Mouse (Mus musculus): ENCODE results near the gene C4b. TPM values are rescaled to one million over a fixed set of nuclear protein-coding genes. Genes with fewer than 3 reads are reported as not detected.
"Not testable (repeated sequence)": the region's sequence is repeated elsewhere in the genome, so short reads cannot be mapped to it uniquely, and the experiment has no call there.

Gene C4b
- total RNA-seq, 2 experiments from 2014 or later, result 140 to 152 TPM

DNA sequence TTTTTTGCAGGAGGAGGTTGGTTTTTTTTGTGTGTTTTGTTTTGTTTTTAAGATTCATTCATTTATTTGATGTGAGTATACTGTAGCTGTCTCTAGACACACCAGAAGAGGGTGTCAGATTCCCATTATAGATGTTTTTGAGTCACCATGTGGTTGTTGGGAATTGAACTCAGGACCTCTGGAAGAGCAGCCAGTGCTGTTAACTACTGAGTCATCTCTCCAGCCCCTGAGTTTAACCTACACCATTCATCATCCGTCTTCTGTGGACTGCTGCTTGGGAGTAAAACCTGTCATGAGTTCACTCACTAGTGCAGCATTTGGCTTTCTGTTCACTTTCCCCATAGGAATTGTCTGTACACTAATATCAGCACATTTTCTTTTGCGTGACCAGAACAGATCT lies 37.2 kb downstream of the C4b start:
- not testable (repeated sequence) for DNase-seq

DNA sequence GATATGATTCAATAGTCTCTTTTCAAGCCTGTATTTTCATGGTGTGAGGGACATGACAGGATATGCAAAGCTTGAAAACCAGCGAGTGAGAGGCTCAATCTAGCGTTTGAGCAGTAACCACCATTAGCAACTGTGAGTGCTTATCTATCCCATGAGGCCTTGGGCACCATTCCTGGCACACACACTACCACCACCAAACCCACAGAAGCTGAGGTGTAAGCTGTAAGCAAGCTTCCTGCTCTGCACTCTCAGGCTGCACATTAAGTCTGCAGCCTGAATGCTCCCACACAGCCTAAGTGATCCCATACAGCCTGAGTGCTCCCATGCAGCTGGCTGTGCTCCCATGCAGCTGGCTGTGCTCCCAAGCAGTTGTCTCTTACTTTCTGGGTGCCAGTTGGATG lies 43.0 kb downstream of the C4b start:
- no peak for DNase-seq

DNA sequence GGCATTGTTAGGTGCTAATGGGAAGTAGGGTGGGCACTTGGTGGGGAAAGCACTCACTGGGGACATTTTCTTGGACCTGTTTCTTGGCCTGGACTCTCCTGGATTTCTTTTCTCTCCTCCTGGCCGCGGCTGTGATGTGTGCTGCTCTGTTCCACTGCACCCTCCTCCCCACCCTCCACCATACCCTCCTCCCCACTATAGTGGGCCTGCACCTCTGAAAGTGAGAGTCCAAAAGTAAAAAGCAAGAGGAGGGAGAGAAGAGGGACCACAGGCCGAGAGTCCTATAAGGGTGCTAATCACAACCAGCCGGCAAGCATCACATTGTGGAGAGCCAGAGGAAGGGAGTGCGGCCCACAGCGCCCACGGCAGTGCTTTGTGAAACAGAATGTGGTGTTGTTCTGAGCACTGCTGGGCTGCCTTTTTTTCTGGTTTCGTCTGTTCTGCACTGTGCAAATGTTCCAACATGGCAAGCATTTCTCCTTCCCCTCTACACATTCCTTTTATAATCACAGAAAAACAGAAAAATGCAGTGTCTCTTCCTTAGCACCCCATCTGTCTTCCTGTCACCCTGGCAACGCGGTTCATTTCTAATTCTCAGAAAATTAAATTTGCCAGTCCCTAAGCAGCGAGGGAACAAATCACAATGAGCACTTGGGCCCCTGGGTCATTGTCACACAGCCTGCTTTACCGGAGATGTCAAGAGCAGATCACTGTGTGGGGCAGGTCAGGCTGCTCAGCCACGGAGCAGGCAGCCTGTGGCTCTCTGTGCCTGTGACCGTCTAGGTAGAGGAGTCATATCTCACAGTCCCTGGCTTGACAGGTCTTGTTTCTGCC lies 43.9 kb downstream of the C4b start:
- DNase-seq, result no peak

DNA sequence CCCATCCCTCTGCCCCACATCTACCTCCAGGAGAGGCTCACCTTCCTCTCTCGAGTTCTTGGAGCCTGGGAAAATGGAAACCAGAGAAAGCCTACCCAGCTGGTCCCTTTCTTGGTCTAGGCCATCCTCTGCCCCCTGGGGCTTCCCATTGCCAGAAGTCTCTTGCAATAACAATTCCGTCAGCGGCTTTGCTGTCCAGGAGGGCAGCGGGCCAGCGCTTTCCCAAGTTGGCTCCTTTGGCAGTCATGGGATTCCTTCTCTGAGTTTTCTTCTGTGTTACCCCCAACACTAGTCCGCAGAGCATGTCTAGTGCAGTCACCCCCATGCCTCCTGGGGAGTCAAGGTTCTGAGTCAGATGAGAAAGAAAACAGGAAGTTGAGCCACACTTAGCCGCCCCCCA lies 50.8 kb downstream of the C4b start:
- peak; percentile 52 to 75 for DNase-seq

DNA sequence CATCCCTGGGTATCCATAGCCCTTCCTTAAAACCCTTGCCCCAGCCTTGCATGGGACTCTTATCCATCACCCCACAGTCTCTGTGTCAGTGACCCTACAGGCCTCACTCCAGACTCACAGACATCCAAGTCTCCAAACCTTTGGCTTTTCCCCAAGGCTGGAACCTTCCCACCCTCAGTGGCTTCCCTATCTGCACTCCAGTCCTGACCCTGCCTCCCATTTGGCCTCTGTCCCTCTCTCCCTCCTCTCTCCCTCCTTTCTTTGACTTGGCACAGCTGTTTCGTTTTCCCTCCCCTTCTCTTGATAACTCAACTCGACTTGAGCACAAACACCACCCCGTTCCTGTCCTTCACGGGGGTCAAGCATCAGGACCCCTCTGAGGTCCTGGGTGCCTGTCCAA lies 53.2 kb downstream of the C4b start:
- peak in 1 of 2 experiments; percentile 47 for DNase-seq

DNA sequence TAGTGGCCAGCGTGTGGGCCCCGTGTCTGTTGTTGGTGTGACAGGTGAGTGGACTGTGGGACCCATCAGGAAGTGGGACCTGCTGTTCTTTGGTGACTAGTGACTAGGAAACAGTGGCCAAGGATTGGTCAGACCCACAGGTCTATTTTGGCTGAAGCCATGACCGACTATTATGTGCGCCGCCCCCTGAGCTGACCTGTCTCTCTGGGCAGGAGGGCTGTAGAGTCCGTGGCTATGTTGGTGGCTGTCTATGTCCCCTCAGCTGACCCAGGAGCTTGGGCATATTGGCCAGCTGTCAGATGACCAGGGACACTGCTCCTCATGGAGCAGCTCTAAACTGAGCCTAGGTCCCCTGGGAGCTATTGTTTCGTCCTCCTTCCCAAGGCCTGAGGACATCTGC lies 54.8 kb downstream of the C4b start:
- DNase-seq, result no peak

DNA sequence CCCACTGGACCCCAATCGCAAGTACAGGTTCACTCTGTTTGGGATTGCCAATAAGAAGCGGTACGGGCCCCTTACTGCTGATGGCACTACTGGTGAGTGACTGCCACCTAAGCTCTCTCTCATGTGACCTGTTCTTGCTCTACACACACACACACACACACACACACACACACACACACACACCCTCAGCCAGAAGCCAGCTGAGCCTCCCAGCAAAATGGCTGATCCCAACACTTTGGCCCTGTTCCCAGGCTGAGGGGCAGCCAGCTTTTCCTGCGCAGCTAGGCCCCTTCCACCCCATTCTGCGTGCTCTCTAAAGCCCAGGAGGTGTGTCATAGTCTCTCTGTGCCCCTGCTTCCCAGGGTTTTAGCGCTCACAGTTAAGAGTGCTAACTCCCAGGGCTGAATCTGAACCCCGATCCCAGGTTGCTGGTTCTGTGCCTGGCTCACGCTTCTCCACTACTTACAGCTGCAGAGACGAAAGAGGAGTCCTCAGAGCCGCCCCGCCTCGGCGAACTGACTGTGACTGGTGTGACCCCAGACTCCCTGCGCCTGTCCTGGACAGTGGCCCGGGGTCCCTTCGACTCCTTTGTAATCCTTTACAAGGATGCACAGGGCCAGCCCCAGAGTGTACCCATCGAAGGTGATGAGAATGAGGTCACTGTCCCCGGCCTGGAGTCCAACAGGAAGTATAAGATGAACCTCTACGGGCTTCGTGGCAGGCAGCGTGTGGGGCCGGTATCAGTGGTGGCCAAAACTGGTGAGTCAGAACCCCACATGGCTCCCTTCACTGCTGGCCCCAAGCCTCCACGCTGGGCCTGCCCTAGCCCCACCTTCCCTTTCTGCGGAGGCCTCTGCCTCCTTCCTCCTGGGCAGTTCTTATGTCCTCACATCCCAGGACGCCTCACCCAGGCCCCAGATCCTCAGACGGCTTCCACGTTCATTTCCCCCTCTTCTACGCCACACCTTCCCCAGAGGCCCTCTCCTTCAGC lies 58.3 kb downstream of the C4b start:
- peak in 1 of 2 experiments; percentile 46 for DNase-seq

DNA sequence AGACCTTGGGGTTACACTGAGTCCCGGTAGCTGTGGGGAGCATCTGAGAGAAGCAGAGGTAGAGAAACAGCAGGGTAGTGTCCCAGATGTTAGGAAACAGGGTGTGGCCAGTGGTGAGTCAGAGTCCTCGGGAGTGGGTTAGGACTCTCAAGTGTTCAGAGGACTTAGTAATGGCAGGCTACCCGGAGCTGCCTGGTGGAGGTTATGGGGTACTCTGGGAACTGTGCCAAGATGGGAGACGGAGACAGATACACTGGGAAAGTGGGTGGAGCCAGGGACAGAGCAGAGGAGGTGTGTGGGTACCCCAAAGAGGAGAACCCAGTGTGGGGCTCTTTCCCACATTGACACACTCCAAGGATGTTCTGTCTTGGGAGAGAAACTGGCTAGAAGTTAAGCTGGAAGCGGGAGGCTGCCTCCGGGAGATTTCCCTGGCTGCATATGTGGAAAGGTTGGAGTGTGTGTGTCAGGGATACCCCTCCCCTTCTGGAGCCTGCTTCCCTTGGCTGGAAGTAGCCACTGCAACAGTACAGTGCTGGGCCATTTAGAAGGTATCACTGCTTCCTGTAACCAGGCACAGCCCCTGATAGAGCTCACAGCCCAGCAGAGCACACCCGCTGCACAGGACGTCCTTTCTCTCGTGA lies 59.3 kb downstream of the C4b start:
- peak in 1 of 2 experiments; percentile 48 for DNase-seq

DNA sequence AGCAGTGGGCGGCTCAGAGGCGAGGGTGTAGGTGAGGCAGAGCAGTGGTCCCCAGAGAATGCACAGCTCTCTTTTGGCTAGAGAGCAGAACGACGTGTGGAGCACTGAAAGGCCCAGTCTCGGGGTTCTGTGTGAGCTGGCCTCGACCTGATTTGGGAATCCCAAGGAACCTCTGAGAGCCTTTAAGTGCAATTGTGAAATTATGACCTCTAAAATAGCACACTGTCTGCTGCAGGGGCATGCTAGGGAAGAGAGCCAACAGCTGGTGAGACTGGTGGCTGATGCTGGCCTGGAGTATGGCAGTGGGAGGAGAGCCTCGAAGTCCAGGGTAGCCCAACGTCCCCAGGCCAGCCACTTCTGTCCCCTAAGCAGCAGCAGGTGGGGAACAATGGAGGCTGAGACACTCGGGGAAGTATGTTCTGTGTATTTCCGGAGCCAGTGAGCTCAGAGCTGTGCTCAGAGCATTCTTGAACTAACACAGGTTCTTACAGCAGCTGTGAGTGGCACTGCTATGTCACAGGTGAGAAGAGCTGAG lies 59.9 kb downstream of the C4b start:
- peak in 1 of 2 experiments; percentile 33 for DNase-seq

DNA sequence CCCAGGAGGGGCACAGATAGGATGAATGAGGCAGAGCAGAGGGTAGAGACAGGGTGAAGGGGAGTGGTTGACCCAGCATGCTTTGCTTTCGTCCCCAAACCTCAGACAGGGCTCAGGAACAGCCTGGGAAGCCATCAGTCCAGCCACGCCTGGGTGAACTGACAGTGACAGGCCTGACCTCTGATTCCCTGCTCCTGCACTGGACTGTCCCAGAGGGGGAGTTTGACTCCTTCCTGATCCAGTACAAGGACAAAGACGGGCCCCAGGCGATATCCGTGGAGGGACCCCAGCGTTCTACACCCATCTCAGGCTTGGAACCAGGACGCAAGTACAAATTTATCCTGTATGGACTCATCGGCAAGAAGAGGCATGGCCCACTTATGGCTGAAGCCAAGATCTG lies 60.5 kb downstream of the C4b start:
- no peak for DNase-seq

DNA sequence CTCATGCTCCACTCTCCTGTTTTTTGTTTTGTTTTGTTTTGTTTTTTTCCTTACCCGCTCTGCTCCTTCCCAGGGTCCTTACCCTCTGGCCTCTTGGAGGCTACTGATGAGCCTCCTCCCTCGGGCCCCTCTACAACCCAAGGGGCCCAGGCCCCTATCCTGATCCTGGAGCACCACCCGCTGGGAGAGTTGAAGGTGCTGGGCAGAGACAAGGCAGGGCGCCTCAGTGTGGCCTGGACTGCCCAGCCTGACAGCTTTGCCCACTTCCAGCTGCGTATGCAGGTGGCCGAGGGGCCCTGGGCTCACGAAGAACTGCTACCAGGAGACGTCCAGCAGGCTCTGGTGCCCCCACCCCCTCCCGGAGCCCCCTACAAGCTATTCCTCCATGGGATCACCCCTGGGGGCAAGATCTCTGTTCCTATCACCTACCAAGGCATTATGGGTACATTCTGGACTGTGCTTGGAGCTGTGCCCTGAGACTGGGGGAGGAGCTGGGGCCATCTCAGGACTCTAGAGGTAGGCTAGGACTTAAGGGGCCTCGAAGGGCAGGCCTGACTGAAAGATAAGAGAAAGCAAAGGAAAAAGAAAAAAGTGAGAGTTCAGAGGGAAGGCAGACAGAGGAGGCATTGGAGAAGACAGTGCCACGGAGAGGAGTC lies 61.7 kb downstream of the C4b start:
- DNase-seq, result peak; percentile 33 to 61

DNA sequence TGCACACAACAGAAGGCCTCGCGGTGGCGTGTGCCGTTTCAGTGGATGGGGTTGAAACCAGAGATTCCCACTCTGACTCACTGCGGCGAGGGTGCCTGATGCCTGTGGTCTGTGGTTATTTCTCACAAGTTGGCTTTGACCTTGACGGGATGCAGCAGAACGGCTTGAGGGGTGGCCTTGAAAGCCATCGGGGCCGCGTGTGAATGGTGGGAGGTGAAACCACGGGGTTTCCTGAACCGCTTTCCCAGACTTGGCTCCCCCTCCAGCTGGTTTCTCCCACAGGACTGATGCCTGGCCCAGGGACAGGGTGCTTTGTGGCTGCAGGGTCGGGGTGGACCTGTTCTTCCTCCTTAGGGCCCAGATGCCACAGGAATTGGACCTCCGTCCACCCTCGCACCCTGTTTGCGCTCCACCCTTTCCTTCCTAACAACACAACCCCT lies 62.5 kb downstream of the C4b start:
- peak; percentile 79 to 80 for DNase-seq

DNA sequence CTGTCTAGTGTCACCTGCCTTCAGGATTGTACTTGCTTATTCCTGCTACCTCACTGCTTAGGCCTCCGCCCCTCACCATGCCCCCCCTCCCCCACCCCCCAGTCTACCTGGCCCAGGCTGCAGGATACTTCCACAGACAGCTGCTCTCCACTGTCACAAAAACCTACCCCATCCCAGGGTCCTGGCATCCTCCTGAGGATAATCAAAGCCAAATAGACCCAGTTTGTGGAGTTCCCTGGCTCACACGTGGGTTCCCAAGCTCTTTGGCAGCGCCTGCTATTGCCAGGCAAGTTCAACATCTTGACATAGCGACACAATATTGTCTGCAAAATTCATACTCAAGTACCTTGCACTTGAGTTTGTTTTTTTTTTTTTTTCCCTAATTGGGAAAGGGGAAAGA lies 63.1 kb downstream of the C4b start:
- no peak for DNase-seq

DNA sequence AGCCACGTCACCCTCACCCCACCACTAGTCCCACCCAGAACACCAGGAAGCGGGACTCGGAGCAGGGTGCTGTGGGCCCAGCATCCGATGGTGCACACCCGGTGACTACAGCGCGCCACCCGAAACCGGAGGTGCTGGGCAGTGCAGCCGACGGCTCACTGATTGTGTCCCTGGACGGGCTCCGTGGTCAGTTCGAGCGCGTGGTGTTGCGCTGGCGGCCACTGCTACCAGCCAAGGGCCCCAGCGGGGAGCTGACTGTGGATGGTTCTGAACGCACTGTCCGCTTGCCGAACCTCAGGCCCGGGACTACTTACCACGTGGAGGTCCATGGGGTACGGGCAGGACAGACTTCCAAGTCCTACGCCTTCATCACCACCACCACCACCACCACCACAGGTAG lies 63.5 kb downstream of the C4b start:
- DNase-seq, result no peak

Small RNAs within 50 kb of the gene (microRNA-seq; reads per million reads assigned to microRNA genes)
- gene Gm27471, result not detected

Other genes with a start within 250 kb of the C4b start
- not detected for gene Btnl6, start 226.5 kb downstream of the C4b start, total RNA-seq (2021)
- 10 to 100 TPM; 20.1 to 37.0 TPM for gene Notch4, start 179.6 kb downstream of the C4b start, total RNA-seq (2021)
- gene Gpsm3, start 154.1 kb downstream of the C4b start, total RNA-seq (2021), result 1 to 10 TPM; 5.2 to 6.2 TPM
- gene Pbx2, start 152.6 kb downstream of the C4b start, total RNA-seq (2021), result 10 to 100 TPM; 34.7 to 41.4 TPM
- under 1 TPM; 0.82 to 0.99 TPM for gene Ager, start 146.0 kb downstream of the C4b start, total RNA-seq (2021)
- 10 to 100 TPM; 67.7 to 86.5 TPM for gene Rnf5, start 140.2 kb downstream of the C4b start, total RNA-seq (2021)
- gene Agpat1, start 139.6 kb downstream of the C4b start, total RNA-seq (2021), result 100 to 1,000 TPM in 1 of 2 experiments, 10 to 100 TPM in 1; 99.4 to 109 TPM
- gene Egfl8, start 127.9 kb downstream of the C4b start, total RNA-seq (2021), result 1 to 10 TPM; 2.9 to 4.6 TPM
- 10 to 100 TPM; 57.8 to 70.0 TPM for gene Ppt2, start 115.4 kb downstream of the C4b start, total RNA-seq (2021)
- gene Prrt1, start 114.3 kb downstream of the C4b start, total RNA-seq (2021), result 10 to 100 TPM in 1 of 2 experiments, 1 to 10 TPM in 1; 5.0 to 14.3 TPM
- 10 to 100 TPM; 12.7 to 15.8 TPM for gene Fkbpl, start 99.1 kb downstream of the C4b start, total RNA-seq (2021)
- 10 to 100 TPM; 45.7 to 58.8 TPM for gene Atf6b, start 96.7 kb downstream of the C4b start, total RNA-seq (2021)
- gene Tnxb, start 73.3 kb downstream of the C4b start, total RNA-seq (2021), result 10 to 100 TPM; 26.9 to 34.3 TPM
- 1,000 to 10,000 TPM; 6,006 to 9,312 TPM for gene Cyp21a1, start 60.7 kb upstream of the C4b start, total RNA-seq (2021)
- 10 to 100 TPM; 35.8 to 57.5 TPM for gene Stk19, start 93.1 kb upstream of the C4b start, total RNA-seq (2021)
- 10 to 100 TPM; 66.9 to 67.3 TPM for gene Dxo, start 93.1 kb upstream of the C4b start, total RNA-seq (2021)
- gene Skiv2l, start 106.3 kb upstream of the C4b start, total RNA-seq (2021), result 10 to 100 TPM; 59.5 to 59.9 TPM
- 10 to 100 TPM; 52.6 to 53.4 TPM for gene Nelfe, start 106.5 kb upstream of the C4b start, total RNA-seq (2021)
- gene Cfb, start 118.6 kb upstream of the C4b start, total RNA-seq (2021), result 10 to 100 TPM; 11.4 to 20.9 TPM
- gene Zbtb12, start 135.6 kb upstream of the C4b start, total RNA-seq (2021), result 10 to 100 TPM; 10.4 to 17.4 TPM
- not detected for gene Gm20547, start 138.2 kb upstream of the C4b start, total RNA-seq (2021)
- 100 to 1,000 TPM in 1 of 2 experiments, 10 to 100 TPM in 1; 85.2 to 119 TPM for gene C2, start 154.4 kb upstream of the C4b start, total RNA-seq (2021)
- gene Ehmt2, start 154.6 kb upstream of the C4b start, total RNA-seq (2021), result 100 to 1,000 TPM; 124 to 143 TPM
- gene Slc44a4, start 170.6 kb upstream of the C4b start, total RNA-seq (2021), result 1 to 10 TPM in 1 of 2 experiments, under 1 TPM in 1; 0.83 to 1.7 TPM
- gene Neu1, start 187.4 kb upstream of the C4b start, total RNA-seq (2021), result 10 to 100 TPM; 25.4 to 27.4 TPM
- gene Hspa1b, start 215.4 kb upstream of the C4b start, total RNA-seq (2021), result 100 to 1,000 TPM in 1 of 2 experiments, 10 to 100 TPM in 1; 80.1 to 206 TPM
- gene Gm20481, start 226.0 kb upstream of the C4b start, total RNA-seq (2021), result not detected
- gene Hspa1a, start 228.3 kb upstream of the C4b start, total RNA-seq (2021), result 10 to 100 TPM; 36.0 to 86.1 TPM
- gene Hspa1l, start 228.8 kb upstream of the C4b start, total RNA-seq (2021), result under 1 TPM; 0.20 to 0.36 TPM
- 10 to 100 TPM; 35.2 to 35.5 TPM for gene Lsm2, start 238.0 kb upstream of the C4b start, total RNA-seq (2021)